Mouse (Mus musculus) Patski (cell line): ENCODE measurements around the gene Lsm12. TPM values are rescaled to one million over a fixed set of nuclear protein-coding genes. Genes with fewer than 3 reads are reported as not detected.

Experiments
- ATAC-seq: fragments of 100-300 bp; one replicate; pipeline ENCODE4 v1.8.0; 2021
- CTCF ChIA-PET: fragments of 350-600 bp; sonication (Branson Sonifier 250); formaldehyde crosslinking; loops from one replicate; lab custom pipeline; 2022; ENCODE audit warnings: inconsistent platforms; lab: Charles Lee
- POLR2A ChIA-PET: fragments of 350-600 bp; sonication (Branson Sonifier 250); formaldehyde crosslinking; loops from one replicate; lab custom pipeline; 2022; ENCODE audit warnings: antibody characterized with exemption, inconsistent platforms; lab: Charles Lee
- DNase-seq: peaks from one replicate; pipeline ENCODE4 v3.0.0-alpha.2; 2011; ENCODE audit warnings: low read depth, low spot score
- H3K27me3 ChIP-seq: fragments of 371-371 bp; one replicate; pipeline ENCODE4 v1.5.1; 2021
- CTCF ChIP-seq: fragments of 100-300 bp; IDR thresholded peaks from one replicate; pipeline ENCODE4 v1.5.1; 2021
- in situ Hi-C: fragments of 300-500 bp; cut with MboI; formaldehyde crosslinking; loops from 3 replicates; pipeline ENCODE4 v1.11.1; 2018; ENCODE audit warnings: low pct_unique_long_range_greater_than_20kb, mixed read lengths
- polyA plus RNA-seq: library from polyadenylated mRNA; unstranded; gene quantifications from one replicate; pipeline ENCODE4 v1.2.3, GENCODE M21; 2021

Gene Lsm12
- polyA plus RNA-seq, 1 experiment from 2014 or later, result 45.0 TPM

GRCm38 (mm10) chr11:102217396-102217795, 32.3 kb upstream of the Lsm12 start:
- H3K27me3 ChIP-seq, result no peaks in the 10 kb centered on the region
- DNase-seq, result no peak
- CTCF ChIA-PET, result interaction anchor here (1.2 to 1.3 kb wide), 2 partner anchors 11 to 30 kb away, joined by 3 to 4 read pairs; no protein-coding TSS in a partner anchor
- no peak for ATAC-seq
- POLR2A ChIA-PET, result interaction anchor here (0.6 to 1.4 kb wide), 8 partner anchors 10 to 560 kb away, joined by 3 to 5 read pairs (median 4); partner anchors contain the start of gene Hdac5
- in situ Hi-C loops, result no loop called here
- no peak for TF ChIP-seq CTCF

DNA sequence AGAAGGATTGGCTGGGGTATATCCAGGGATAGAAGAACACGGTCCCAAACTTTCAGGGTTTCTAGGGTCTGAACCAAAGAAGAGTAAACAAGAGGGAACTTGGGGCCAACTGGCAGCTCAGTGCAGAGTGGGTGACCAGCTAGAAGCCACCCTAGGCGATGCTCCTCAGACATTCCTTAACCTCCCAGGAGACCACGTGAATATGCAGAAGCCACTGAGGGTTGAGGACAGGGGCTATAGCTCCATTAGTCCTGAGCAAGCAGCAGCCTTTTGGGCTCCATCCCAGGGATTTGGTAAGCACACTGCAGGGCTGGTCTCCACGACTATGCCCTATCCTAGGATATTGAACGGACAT, 31.8 kb upstream of the Lsm12 start:
- ChIA-PET POLR2A (interaction anchor here (0.6 to 1.4 kb wide), 7 partner anchors 10 to 559 kb away, joined by 3 to 4 read pairs (median 3); partner anchors contain the start of gene Hdac5), CTCF (interaction anchor here (0.8 kb wide), 1 partner anchor 248 kb away, joined by 3 read pairs; no protein-coding TSS in a partner anchor)
- ATAC-seq (no peak), DNase-seq (no peak)
- no peak for TF ChIP-seq CTCF
- H3K27me3 ChIP-seq, result no peaks in the 10 kb centered on the region
- in situ Hi-C loops, result no loop called here

DNA sequence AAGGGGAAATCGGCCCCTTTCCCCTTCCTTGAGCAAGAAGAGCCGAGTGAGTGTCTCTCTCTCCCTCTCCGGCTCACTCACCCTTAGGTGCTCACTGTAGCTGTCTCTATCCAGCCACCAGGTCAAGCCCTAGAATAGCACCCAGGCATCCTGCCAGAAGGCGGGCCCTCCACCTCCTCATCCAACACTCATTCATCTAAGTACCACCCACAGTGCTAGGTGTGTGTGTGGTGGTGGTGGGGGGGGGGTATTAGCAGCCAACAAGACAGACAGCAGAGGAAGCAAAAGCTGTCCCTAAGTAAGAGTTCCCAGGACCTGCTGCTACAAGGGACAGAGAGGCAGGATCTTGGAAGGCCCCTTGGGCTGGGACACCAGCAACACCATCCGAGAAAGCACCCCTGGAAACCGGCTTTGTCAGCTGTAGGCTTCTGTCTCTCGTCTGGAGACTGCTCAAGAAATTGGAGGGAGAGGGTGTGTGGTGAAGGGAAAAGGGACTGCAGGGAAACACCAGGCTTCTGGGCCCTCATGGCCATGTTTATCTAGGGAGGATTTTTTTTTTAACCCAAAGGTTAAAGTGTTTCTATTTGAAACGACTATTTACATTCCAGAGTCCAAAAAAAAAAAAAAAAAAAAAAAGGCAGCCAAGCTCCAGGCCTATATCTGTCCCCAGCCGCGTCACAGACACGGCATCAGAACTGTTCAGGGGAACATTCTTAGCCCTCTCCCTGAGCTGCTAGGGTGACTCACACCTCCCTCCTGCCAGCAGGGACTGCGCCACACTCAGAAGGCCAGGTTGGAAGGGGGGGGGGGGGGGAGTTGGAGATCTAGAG, 31.2 kb upstream of the Lsm12 start:
- no peak for ATAC-seq
- no peaks in the 10 kb centered on the region for H3K27me3 ChIP-seq
- no peak for DNase-seq
- CTCF ChIA-PET, result interaction anchor here (0.8 kb wide), 1 partner anchor 248 kb away, joined by 3 read pairs; no protein-coding TSS in a partner anchor
- POLR2A ChIA-PET, result interaction anchor here (0.7 to 1.4 kb wide), 6 partner anchors 10 to 41 kb away, joined by 3 to 4 read pairs (median 3); partner anchors contain the start of gene Hdac5
- no peak for TF ChIP-seq CTCF
- in situ Hi-C loops, result no loop called here

DNA sequence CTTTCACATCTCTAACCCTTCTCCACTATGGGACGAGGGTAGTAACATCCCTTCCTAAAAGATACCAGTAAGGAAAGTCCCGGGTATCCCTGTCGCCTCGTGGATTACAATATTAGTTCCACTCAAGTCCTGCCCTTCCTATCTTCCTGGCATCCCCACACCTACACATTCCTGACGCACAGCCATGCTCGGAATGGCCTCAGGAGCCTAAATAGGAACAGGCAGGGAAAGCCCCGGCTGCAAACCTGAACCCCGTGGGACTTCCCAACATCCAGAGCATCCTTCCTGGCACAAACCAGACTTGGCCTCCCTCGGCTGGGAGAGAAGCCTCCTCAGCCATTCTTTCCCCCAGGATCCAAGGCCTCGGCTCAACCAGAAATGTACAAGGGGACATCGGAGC, 30.4 kb upstream of the Lsm12 start:
- no peaks in the 10 kb centered on the region for H3K27me3 ChIP-seq
- TF ChIP-seq CTCF, result no peak
- ChIA-PET POLR2A (interaction anchor here (1.0 kb wide), 2 partner anchors 14 to 59 kb away, joined by 3 read pairs; partner anchors contain the start of genes Hdac5 and Tmem101), CTCF (no interaction called here)
- in situ Hi-C loops, result no loop called here
- DNase-seq (no peak), ATAC-seq (no peak)

GRCm38 (mm10) chr11:102214430-102215156, 29.5 kb upstream of the Lsm12 start:
- DNase-seq, result no peak
- ATAC-seq, result no peak
- no peak for TF ChIP-seq CTCF
- in situ Hi-C loops, result no loop called here
- ChIA-PET CTCF (interaction anchor here (1.1 to 1.5 kb wide), 2 partner anchors 9 to 19 kb away, joined by 3 to 4 read pairs; no protein-coding TSS in a partner anchor), POLR2A (interaction anchor here (1.0 to 1.1 kb wide), 2 partner anchors 12 to 58 kb away, joined by 3 read pairs; partner anchors contain the start of gene Tmem101)
- no peaks in the 10 kb centered on the region for H3K27me3 ChIP-seq

DNA sequence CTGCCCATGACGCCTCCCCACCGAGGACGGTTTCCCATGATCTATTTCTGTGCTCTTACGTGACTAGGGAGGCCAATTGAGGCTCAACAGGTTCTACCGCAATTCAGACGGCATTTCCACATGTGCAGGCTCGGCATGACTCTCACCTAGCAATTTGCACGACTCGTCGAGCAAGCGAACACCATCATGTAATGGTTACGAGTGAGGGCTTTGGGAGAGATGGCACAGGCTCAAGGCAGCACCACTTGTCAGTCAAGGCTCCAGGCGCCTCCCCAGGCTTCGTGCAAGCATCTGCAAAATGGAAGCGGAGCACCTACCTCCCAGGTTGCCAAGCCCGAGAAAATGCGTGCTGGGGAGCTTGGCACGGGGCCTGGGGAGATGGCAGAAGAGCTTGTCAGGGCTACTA, 26.8 kb upstream of the Lsm12 start:
- ATAC-seq (no peak), DNase-seq (no peak)
- CTCF ChIA-PET, result no interaction called here
- TF ChIP-seq CTCF, result no peak
- POLR2A ChIA-PET, result no interaction called here
- H3K27me3 ChIP-seq, result no peaks in the 10 kb centered on the region
- in situ Hi-C loops, result no loop called here

DNA sequence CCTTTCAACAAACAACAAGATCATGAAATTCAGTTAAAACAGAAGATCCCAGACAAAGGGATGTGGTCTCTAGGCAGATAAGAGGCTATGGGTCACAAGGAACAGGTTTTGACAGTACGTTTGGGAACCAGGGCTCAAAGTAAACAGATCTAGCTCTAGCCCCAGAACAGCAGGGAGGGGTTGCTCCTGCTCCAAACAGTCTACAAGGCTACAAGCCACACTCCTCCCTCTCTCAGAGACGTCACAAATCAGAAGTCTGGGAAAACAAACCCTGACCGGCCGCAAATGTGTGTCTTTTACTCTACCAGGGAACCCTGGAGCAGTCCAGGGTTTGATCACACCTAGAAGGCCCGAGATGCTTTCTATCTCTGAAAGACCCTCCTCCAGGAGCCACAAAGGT, 25.9 kb upstream of the Lsm12 start:
- DNase-seq (no peak), ATAC-seq (no peak)
- CTCF ChIA-PET, result interaction anchor here (1.6 kb wide), 1 partner anchor 13 kb away, joined by 3 read pairs; no protein-coding TSS in a partner anchor
- TF ChIP-seq CTCF, result no peak
- in situ Hi-C loops, result no loop called here
- POLR2A ChIA-PET, result interaction anchor here (0.9 kb wide), 1 partner anchor 10 kb away, joined by 3 read pairs; no protein-coding TSS in a partner anchor
- H3K27me3 ChIP-seq, result no peaks in the 10 kb centered on the region

GRCm38 (mm10) chr11:102210185-102210584, 25.1 kb upstream of the Lsm12 start:
- ATAC-seq, result no peak
- ChIA-PET CTCF (interaction anchor here (1.6 kb wide), 1 partner anchor 12 kb away, joined by 3 read pairs; no protein-coding TSS in a partner anchor), POLR2A (interaction anchor here (0.9 kb wide), 1 partner anchor 11 kb away, joined by 3 read pairs; no protein-coding TSS in a partner anchor)
- in situ Hi-C loops, result no loop called here
- no peaks in the 10 kb centered on the region for H3K27me3 ChIP-seq
- DNase-seq, result no peak
- TF ChIP-seq CTCF, result no peak

- TF ChIP-seq CTCF, result no peak
- in situ Hi-C loops, result no loop called here
- no peak for ATAC-seq
- ChIA-PET CTCF (interaction anchor here (1.6 kb wide), 1 partner anchor 12 kb away, joined by 3 read pairs; no protein-coding TSS in a partner anchor), POLR2A (no interaction called here)
- DNase-seq, result no peak
- no peaks in the 10 kb centered on the region for H3K27me3 ChIP-seq
Measured at GRCm38 (mm10) chr11:102209742-102210141, 24.6 kb upstream of the Lsm12 start.

DNA sequence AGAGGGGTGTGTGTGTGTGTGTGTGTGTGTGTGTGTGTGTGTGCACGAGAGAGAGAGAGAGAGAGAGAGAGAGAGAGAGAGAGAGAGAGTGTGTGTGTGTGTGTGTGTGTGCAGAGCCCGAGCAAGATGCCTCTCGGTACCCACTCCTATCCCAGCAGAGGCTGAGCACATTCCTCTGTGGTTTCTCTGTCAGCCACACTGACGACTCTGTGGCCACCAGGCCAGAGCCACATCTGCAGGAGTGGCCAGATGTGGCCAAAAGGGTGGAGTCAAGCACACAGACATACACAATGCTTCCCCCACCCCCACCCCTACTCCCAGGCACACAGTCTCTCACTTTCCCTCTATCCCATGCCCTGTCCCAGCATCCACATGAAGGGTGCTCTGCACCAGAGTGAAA, 23.8 kb upstream of the Lsm12 start:
- in situ Hi-C loops, result no loop called here
- no peaks in the 10 kb centered on the region for H3K27me3 ChIP-seq
- CTCF ChIA-PET, result no interaction called here
- DNase-seq, result no peak
- no peak for TF ChIP-seq CTCF
- ATAC-seq, result no peak
- POLR2A ChIA-PET, result interaction anchor here (0.6 to 0.9 kb wide), 2 partner anchors 18 to 21 kb away, joined by 4 read pairs; partner anchors contain the start of gene Hdac5
